Mouse (Mus musculus): ENCODE measurements around the gene Gm43720.
"Not testable (repeated sequence)": the region's sequence is repeated elsewhere in the genome, so short reads cannot be mapped to it uniquely, and the experiment has no call there.

The Gm43720 gene

DNA sequence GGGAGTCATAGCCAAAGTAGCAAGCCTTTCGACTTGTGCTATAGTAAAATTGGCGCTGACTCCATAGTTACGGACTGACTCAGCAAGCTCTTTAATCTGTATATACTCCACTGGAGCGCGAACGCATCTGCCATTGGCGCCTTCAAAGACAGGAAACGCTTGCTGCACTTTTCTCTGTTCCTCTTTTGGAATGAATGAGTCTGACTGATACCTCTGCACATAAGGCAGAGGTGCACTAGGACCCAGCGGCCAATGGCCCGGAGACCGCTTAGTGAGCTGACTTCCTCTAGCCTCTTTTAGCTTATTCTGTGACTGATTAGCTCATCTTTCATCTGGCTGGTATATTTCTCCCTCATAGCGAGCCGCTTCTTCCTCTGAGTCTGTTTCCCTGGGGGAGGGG, 63.1 kb downstream of the Gm43720 start:
- DNase-seq (ENCODE audit: low spot score in 2 of 2): not testable (repeated sequence)
